Mouse (Mus musculus) activated CD4-positive, CD25-positive, alpha-beta regulatory T cell, adult 4 months (primary cell): ENCODE data around the gene Tex2. TPM values are rescaled to one million over a fixed set of nuclear protein-coding genes. Genes with fewer than 3 reads are reported as not detected.
A peak's percentile ranks its signal among the peaks of the same experiment; 100 is the strongest.
"Not testable (repeated sequence)": the region's sequence is repeated elsewhere in the genome, so short reads cannot be mapped to it uniquely, and the experiment has no call there.

Experiments used
- ATAC-seq: one replicate; pipeline ENCODE4 v1.8.0; 2017
- polyA plus RNA-seq, 2 experiments: library from polyadenylated mRNA; unstranded; fragments of 100-300 nt; shearing (Covaris generic); gene quantifications; one replicate each; pipeline ENCODE4 v1.2.1; 2017

Tex2 gene
- 10 to 100 TPM; 25.6 to 32.9 TPM for polyA plus RNA-seq

DNA sequence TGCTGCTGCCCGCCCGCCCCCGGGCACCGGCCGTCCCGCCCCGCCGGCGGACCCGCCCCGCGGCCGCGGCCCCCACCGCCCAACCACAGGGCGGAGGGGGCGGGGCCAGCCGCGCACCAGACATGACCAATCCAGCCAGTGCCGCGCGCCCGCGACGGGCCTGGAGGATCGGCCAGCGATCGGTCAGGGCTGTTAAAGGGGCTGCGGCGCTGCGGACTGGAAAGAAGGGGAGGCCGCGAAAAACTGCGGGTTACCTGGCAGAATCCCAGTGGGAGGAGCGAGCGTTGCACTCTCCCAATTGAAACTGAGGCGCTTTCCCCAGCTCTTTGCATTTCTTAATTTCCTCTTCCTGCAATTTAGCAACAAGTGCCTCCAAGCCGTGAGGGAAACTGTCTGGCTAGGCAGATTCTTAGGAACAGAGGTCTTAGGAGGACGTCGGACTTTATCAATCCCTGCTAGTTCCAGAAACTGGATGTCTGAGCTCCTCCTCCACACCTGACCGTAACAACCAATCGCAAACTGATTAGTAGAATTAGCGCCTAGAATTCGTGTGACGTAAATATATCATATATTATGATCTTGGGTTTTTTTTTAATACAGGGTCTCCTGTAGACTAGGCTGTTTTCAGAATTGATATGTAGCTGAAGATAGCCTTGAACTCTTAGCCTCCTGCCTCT lies at the start of gene Tex2:
TSS of gene Tex2 (minus strand) at position 463 of the 677 bp plus-strand sequence.
- peak; percentile 60 for ATAC-seq

DNA sequence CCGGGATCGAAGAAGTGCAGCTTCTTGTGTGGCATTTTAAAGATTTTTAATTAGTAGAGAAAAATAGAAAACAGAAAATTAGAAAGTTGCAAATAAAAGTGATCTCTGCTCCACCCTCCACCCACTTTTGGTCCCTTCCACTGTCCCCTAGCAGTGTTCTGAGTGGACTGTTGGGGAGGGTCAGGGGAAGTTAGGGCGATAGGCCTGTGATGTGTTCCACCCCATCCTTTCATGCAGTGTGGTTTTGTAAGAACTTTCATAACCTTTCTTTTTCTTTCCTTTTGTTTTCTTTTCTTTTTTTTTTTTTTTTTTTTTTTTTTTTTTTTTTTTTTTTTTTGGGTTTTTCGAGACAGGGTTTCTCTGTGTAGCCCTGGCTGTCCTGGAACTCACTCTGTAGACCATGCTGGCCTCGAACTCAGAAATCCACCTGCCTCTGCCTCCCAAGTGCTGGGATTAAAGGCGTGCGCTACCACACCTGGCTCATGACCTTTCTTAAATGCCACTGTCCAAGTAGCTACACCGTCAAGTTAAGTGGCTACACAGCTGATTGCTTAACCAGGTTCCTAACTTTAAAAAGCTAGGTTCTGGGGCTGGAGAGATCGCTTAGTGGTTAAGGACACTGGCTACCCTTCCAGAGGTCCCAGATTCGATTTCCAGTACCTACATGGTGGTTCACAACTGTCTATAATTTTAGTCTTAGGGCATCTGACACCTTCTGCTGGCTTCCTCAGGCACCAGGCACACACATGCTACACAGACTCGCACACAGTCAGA lies 49.6 kb upstream of the Tex2 start:
- ATAC-seq: no peak

DNA sequence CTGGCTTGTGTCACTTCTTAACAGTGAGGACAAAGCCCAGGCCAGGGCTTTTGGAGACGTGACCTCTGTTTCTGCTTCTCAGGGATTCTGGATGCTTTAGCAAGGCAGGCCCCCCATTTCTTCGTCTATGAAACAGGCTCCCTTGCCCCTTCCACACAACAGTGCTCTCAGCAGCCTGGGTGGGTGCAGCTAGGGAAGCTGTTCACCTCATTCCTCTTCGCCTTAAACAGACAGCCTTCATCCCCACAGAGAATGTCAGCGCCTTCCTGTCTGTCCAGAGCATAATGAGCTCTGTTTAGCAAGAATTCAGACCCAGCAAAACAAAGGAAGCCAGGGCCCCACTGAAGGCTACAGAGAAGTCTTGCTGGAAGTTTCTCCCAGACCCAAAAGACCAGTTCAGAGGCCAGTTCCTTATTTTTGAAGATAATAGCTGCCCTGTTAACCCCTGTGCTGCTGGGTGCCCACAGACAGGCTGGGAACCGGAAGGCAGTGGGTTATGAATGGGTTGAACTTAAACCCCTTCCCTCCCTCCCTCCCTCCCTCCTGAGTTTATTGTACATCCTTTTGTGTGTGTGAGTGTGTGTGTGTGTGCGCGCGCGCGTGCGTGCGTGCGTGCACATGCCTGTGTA lies 47.3 kb upstream of the Tex2 start:
- ATAC-seq: no peak

DNA sequence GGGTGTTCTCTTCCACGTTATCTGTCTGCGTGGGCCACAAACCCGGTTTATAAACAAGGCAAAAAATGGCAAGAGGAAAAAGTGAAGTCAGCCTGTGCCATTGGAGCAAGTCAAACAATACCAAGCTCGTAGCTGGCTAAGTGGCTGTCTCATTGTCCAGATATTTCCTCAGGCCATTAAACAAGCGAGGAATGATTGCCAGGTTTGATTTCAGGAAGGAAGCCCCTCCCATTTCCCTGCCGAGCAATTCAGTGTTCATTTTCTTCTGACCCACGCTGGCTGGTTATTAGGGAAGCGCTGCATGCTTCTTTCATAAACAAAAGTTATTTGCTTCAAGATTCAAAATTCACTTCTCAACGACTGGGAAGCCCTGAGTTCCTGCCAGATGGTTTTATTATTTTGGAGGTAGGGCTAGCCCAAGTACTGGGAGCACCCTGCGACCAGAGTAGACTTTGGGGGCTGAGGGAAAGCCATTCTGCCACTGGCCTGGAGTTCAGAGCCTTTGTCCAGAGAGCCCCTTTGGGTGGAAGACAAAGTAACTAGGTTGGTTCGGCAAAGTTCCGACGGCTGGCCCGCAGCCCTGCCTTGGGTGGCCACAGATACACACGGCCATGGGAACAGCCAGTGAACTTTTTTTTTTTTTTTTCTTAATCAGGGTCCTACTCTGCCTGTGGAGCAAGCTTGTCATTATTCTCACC lies 46.5 kb upstream of the Tex2 start:
- ATAC-seq: no peak

DNA sequence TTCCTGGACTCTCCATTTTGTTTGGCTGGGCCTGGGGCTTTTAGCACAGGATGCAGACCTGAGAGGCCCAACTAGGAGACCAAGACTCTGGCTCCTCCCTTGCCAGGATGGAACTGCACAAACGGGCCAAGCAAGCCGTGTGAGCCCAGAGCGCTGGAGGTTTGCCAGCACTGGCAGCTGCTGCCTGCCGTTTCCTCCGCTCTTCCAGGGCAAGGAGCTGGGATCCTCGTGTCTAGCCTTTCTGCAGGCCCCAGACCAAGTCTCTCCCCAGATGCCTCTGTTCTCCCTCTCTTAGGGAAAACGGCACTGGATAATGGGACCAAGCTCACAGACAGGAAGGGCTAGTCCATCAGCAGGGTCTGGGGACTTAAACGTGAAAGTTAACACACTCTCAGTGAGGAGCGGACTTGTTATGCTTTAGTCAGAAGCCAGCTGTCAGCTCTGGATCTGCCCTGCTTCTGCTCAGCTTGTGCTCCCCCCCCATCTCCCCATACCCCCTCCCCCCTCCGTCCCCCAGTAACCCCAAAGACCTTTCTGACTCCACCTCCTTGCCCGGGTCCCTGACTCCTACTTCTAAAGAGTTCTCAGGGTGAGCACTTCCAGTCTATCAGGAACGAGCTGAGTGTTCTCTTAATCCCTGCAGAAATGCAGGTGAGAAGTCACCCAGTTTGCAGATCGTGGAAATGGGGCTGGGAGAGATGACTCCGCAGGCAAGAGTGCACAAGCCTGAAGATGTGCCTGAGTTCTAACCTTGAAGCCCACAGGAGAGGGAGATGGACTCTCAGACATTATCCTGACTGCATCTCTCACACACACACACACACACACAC lies 45.0 kb upstream of the Tex2 start:
- peak; percentile 80 for ATAC-seq

DNA sequence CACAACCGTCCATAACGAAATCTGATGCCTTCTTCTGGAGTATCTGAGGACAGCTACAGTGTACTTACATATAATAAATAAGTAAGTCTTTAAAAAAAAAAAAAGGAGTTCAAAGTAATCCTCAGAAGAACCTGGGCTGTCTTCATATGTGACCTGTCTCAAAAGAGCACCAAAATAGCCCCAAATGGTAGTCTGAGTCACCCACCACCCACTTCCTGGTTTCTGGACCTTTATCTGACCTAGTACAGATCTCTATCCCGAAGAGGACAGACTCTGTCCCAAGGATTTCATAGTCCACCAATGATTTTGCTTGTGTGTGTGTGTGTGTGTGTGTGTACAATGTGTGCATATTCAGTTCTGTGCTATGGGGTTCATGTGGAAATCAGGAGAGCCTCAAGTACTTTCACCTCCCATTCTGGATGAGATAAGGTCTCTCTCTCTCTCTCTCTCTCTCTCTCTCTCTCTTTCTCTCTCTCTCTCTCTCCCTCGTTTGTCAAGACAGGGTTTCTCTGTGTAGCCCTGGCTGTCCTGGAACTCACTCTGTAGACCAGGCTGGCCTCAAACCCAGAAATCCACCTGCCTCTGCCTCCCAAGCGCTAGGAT lies 43.8 kb upstream of the Tex2 start:
- not testable (repeated sequence) for ATAC-seq

DNA sequence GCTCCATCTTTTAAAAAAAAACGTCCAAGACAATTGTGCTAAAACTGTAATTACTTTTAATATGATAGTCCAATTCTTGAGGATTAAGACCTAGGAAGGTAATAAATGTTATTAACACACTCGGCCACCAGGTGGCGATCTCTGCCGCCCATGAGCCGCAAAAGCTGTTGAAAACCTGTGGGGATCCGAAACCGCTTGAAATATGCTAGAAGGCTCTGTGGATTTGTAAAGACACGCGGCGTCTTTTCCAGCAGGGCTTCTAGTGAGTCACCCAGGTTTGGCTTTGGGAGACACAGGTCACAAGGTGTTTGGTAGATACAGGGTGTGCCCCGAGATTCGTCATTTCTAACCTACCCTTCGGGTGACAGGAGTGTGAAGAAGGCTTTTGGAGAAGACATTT lies 35.1 kb upstream of the Tex2 start:
- peak; percentile 74 for ATAC-seq

DNA sequence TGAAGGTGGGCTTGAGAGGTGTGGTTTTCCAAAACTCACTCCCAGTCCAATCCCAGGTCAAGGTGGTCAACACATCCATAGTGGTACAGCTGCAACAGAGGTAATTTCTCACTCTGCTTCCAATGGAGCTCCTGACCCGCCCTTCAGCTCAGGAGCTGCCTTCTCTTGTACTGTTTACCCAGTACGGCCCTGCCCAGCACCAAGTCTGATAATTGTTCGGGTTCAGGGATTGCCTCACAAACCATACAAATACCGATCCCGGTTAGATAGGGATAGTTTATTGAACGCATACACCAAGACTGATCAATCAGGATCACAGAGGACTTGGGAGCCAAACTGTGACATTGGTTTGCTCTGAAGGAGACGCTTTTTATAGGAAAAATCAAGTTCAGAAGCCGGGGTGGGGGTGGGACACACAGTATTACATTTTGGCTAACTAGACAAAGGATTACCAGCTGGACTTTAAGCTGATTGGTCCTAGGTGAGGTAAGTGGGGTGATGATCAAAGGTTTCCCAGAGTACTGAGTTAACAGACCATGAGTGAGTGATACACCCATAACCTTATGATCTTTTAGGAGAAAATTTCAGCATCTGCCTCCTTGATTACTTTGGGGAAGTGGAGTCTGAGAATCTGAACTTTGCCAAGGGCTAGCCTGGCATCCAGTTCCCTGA lies 29.9 kb upstream of the Tex2 start:
- ATAC-seq: no peak

DNA sequence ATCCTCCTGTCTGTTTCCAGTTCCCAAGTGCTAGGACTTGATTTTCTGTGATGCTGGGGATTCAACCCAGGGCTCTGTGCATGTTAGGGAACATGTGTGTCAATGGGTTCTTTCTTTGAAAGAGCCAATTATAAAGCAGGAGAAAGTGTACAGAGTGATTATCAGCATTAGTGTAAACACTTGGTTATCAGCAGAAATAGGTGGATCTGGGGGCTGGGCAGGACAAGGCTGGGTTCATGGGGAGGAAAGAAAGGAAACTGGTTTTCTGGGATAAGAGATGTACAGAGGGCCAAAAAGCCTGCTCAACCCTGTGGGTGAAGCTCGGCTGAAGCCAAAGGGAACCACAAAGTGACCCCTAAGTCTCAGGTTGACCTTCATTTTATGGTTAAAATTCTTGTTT lies 28.4 kb upstream of the Tex2 start:
- no peak for ATAC-seq

DNA sequence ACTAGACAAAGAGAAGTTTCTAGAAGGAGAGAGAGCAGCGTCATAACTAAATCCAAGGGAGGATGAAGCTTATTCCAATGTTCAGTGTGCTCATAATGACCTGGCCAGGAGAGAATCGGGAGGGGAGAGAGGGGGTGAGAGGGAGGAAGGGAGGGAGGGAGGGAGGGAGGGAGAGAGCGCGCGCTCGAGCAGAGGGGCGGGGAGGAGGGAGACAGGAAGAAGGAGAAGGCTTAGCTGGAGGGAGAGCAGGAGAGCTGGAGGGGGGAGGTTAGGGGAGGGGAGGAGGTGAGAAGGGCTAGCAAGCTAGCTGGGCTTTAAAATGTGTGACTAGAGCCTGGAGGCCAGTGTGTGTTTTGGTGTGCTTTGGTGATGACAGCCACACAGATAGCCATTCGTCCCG lies 26.8 kb upstream of the Tex2 start:
- no peak for ATAC-seq

DNA sequence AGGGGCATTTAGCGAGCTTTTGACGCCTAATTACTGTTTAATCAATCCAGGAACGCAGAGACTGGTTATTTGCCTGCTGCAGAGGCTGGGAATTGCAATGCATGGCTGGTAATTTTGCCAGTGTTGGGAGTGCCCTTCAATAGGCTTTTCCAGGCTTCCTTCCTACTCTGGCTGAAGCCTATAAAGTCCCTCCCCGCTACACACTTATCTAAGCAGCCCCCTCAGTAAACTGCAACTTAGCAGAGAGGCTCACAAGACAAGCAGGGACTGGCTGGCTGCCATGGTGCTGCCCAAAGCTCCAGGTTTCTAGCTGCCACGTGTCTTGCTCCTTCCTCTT lies 26.1 kb upstream of the Tex2 start:
- ATAC-seq: no peak

DNA sequence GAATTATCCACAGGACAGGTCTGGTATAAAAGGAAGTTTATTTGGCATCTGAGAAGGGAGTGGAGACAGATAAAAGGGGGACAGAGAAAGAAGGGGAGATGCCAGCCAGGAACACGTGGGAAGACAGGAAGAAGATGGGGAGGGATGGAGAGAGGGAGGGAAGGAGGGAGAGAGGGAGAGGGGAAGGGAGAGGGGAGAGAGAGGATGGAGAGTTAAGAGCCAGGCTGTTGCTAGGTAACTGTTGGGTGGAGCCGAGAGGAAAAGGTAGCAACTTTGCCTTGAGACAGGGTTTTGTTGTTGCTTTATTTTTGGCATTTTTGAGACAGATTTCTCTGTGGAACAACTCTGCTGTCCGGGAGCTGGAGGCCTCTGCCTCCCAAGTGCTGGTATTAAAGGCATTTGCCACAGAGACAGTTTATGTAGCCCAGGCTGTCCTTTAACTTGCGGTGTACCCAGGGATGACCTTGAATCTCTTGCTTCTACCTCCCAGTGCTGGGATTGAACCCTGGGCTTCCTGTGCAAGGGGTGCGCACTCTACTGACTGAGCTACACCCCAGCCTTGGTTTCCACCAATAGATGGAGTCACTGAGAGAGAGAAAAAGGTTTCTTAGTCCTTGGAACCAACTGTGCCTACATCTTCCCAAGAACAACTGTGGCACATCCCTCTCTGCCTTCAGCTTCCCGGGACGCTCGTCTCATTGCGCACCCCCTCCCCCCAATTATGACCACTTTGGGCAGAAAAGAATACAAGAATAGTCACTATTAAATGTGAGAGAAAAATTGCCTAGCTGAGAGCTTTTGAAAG lies 25.5 kb upstream of the Tex2 start:
- ATAC-seq: no peak

DNA sequence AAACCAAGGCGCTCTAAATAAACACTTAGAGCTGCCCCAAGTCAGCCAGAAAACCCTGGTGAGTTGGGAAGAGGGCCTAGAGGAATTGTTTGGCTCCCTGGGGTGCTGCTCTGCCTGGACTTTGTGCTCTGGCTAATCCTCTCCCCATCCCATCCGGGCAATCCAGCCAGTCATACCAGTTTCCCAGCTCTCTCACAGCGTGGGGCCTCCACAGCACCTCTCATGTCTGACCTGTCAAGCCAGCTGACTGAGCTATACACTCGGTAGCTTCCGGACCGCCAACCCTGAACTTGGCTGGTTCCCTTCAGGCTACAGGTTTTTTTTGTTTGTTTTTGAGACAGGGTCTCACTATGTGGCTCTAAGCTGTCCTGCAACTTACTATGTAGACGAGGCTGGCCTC lies 24.5 kb upstream of the Tex2 start:
- no peak for ATAC-seq

DNA sequence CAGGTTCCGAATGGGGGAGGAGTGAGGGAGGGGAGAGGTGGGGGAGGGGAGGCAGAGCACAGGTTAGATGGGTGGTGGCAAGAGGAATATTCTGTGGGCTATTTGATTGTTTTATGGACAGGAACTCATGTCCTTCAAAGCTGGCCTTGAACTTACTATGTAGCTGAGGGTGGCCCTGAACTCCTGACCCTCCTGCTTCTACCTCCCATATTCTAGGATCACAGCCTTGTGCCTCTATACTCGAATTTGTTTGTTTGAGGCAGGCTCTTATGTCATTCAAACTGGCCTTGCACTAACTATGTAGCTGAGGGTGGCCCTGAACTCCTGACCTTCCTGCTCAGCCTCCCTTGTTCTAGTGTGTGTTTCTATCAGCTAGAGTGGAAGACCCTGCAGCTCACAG lies 22.7 kb upstream of the Tex2 start:
- no peak for ATAC-seq

DNA sequence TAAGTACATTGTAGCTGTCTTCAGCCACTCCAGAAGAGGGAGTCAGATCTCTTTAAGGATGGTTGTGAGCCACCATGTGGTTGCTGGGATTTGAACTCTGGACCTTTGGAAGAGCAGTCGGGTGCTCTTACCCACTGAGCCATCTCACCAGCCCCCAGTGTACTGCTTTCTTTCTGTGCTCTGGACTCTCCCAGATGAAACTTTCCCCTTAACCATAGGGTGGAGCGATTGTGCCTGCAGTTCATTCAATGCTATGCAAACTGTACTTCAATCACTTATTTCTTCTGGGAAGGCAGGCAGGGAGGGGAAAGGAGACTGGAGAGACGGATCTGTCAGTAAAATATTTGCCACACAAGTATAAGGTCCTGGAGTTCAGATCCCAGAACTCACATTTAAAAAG lies 21.0 kb upstream of the Tex2 start:
- ATAC-seq: not testable (repeated sequence)

DNA sequence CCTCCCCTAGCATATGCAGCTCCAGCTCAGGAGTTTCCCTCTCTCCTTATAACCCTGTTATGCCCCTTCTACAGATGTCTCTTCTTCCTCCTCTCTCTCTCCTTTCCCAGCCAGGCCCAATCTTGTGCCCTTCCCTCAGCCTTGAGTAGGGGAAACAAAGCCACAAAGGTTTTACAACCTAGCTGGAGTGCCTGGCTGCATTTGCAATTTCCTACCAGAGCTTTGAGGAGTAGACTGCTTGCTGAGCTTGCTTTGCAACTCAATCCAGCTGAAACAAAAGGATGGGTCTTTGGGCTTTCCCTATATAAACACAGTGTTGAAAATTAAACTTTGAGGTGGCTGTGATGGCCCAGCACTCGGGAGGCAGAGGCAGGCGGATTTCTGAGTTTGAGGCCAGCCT lies 20.2 kb upstream of the Tex2 start:
- ATAC-seq: no peak

DNA sequence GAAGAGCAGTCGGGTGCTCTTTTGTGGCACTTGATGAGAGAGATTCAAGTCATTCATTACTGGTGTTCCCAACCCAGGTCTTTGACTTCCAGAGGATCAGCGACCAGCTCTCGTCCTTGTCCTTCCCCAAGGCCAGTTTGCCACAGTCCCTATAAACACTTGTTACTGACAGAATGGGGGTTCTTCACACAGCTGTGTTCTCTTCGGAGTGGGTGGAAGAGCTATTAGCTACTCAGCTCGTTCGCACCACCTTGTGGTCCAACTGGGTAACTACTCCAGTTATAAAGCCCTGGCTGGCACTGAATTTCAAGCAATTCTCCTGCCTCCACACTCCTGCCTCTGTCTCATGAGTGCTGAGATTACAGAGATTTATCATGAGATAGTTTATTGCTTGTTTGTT lies 14.5 kb upstream of the Tex2 start:
- peak; percentile 65 for ATAC-seq

DNA sequence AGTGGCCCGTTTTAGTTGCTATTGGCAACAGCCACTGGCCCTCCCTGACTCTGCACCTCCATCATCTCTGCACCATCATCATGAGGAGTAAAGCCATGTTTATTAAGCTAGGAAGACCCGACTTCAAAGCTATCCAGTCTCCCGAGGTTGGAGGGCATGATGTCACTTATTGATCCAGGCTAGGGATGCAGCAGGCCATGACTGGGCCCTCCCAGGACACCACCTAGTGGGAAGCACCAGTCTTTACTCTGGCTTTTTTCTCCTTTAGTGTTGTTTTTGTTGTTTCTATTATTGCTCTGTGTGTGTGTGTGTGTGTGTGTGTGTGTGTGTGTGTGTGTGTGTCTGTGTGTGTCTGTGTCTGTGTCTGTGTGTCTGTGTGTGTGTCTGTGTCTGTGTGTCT lies 12.4 kb upstream of the Tex2 start:
- ATAC-seq: no peak

DNA sequence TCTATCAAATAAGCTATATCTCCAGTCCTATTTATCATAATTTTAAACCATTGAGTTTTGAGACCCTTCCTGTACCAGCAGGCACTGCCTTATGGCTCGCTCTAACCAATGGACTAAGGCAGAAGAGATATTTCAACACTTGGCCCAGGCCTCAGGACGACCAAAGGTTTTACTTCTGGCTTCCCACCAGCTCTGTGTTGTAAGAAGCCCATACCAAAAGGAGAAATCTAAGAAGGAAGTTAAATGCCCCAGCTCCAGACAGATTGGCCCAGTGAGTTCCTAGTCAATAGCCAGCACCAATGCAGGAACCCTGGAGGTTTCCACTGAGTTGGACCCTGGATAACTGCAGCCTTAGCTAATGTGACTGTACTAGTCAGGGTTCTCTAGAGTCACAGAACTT lies 10.4 kb upstream of the Tex2 start:
- ATAC-seq: no peak

DNA sequence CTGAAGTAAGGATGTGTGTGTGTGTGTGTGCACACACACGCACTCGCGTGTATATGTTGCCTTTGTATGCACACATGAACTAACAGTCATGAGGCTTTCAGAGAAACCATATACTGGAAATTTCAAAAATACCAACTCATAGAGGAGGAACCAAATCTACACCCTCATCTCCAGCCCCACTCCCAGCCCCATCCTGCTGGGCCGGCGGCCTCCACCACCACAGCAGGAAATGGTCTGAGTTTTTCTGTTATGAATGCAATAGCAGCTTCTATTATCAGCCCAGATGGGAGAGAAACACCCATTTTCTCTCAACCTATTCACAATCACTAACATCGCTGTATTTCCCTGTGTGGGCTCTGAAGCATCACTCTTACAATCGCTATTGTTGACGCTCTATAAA lies 8.8 kb upstream of the Tex2 start:
- ATAC-seq: no peak

DNA sequence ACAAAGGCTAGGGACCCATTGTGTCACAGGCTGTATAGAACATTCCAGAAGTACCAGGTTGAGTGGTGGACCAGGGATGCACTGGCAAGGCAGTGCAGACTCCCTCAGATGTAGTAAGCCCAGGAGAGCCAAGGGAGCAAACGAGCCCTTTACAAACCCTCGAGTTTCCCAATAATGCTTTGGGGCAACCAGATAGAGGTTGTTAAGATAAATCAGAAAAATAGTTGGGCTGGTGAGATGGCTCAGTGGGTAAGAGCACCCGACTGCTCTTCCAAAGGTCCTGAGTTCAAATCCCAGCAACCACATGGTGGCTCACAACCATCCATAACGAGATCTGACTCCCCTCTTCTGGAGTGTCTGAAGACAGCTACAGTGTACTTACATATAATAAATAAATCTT lies 5.5 kb upstream of the Tex2 start:
- ATAC-seq: not testable (repeated sequence)
